Mouse (Mus musculus) large intestine, adult 2 months (tissue): ENCODE data around the gene Olfr1351. TPM values are rescaled to one million over a fixed set of nuclear protein-coding genes. Genes with fewer than 3 reads are reported as not detected.
"Not testable (repeated sequence)": the region's sequence is repeated elsewhere in the genome, so short reads cannot be mapped to it uniquely, and the experiment has no call there.

Experiments used
- DNase-seq: peaks from one replicate; pipeline ENCODE4 v3.0.0-alpha.2; 2012; ENCODE audit warnings: low read depth, low spot score
- WGBS: fragments of 180-500 bp; shearing (Covaris S2); methylation state at CpG from one replicate; pipeline ENCODE4 v1.1.7; 2018; 5-methylcytosine and 5-hydroxymethylcytosine counted together
- polyA plus RNA-seq: library from polyadenylated mRNA; depleted of rRNA; stranded (reverse); fragments of >200 nt; gene quantifications from 2 replicates; pipeline ENCODE4 v1.2.3, GENCODE M21; 2012; rRNA removed

Gene Olfr1351
- polyA plus RNA-seq, result not detected in 2 replicates

- no peak for DNase-seq
- WGBS, result 70% methylated on average over 1 of the region's 1 CpGs
Observed at GRCm38 (mm10) chr10:79012172-79012571, at the start of gene Olfr1351. Gene Olfr1351, plus strand, starts transcription at chr10:79012472.

- DNase-seq, result not testable (repeated sequence)
Observed at GRCm38 (mm10) chr10:78963009-78963408, 49.3 kb upstream of the Olfr1351 start, which contains the start of gene Olfr1353. Gene Olfr1353, plus strand, starts transcription at chr10:78963309.

- no peak for DNase-seq
Observed at GRCm38 (mm10) chr10:78980750-78981149, 31.5 kb upstream of the Olfr1351 start, which contains the start of gene Olfr1352. Gene Olfr1352, plus strand, starts transcription at chr10:78981050.

- DNase-seq, result no peak
Observed at GRCm38 (mm10) chr10:79028441-79028840, 16.2 kb downstream of the Olfr1351 start, which contains the start of gene Olfr57. Gene Olfr57, plus strand, starts transcription at chr10:79028741.

GRCm38 (mm10) chr10:79042457-79042856 lies 30.2 kb downstream of the Olfr1351 start:
- 91% methylated on average over 2 of the region's 2 CpGs for WGBS

GRCm38 (mm10) chr10:79057370-79057769 lies 45.1 kb downstream of the Olfr1351 start:
- not testable (repeated sequence) for DNase-seq
- WGBS, result 80% methylated on average over 3 of the region's 3 CpGs

More at GRCm38 (mm10) chr10:79042457-79042856, 30.2 kb downstream of the Olfr1351 start:
- not testable (repeated sequence) for DNase-seq

Other genes starting within 250 kb of the Olfr1351 start
- gene Slc1a6, start 232.0 kb upstream of the Olfr1351 start, polyA plus RNA-seq, result 0.12 and 0.40 TPM in 2 replicates
- gene Olfr1356, start 160.3 kb upstream of the Olfr1351 start, polyA plus RNA-seq, result not detected in 2 replicates
- gene Olfr1355, start 136.9 kb upstream of the Olfr1351 start, polyA plus RNA-seq, result not detected in 2 replicates
- not detected in 2 replicates for gene Olfr1354, start 99.3 kb upstream of the Olfr1351 start, polyA plus RNA-seq
- not detected in 2 replicates for gene Olfr8, start 61.8 kb upstream of the Olfr1351 start, polyA plus RNA-seq
- gene Olfr1353, start 49.2 kb upstream of the Olfr1351 start, polyA plus RNA-seq, result not detected in 2 replicates
- gene Olfr1352, start 31.4 kb upstream of the Olfr1351 start, polyA plus RNA-seq, result not detected in 2 replicates
- not detected in 2 replicates for gene Olfr57, start 16.3 kb downstream of the Olfr1351 start, polyA plus RNA-seq
- gene 2610008E11Rik, start 85.1 kb downstream of the Olfr1351 start, polyA plus RNA-seq, result 0.89 and 1.0 TPM in 2 replicates
- not detected in 2 replicates for gene Vmn2r80, start 136.3 kb downstream of the Olfr1351 start, polyA plus RNA-seq
- gene Vmn2r81, start 235.2 kb downstream of the Olfr1351 start, polyA plus RNA-seq, result not detected in 2 replicates